Mouse (Mus musculus): Measurements from ENCODE around the gene Iqcf4.
"Not testable (repeated sequence)": the region's sequence is repeated elsewhere in the genome, so short reads cannot be mapped to it uniquely, and the experiment has no call there.

The Iqcf4 gene

GRCm38 (mm10) chr9:106570896-106571295, at the start of gene Iqcf4:
TSS of gene Iqcf4 (minus strand) at chr9:106570996.
- no peak for ATAC-seq (ENCODE audit: low TSS enrichment)

- ATAC-seq (ENCODE audit: low TSS enrichment): no peak
Measured at GRCm38 (mm10) chr9:106617496-106617895, 46.7 kb upstream of the Iqcf4 start.

- ATAC-seq (ENCODE audit: low TSS enrichment): no peak
Measured at GRCm38 (mm10) chr9:106616306-106616705, 45.5 kb upstream of the Iqcf4 start.

DNA sequence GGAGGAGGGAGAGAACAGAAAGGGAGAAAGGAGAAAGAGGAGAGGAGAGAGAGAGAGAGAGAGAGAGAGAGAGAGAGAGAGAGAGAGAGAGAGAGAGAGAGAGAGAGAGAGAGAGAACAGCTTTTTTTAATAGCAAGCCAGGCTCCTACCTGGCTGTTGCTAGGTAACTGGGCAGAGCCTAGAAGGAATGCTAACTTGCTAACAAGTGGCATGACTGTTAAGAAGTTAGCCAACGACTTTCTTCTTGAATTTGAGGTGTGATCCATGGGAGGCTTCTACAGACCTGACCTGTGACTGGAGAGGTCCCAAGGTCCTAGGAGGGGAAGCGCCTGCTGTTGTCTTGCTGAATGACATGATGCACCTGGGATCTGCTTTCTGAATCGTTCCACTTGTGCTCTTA, 43.8 kb upstream of the Iqcf4 start:
- no peak for ATAC-seq (ENCODE audit: low TSS enrichment)

GRCm38 (mm10) chr9:106613951-106614350, 43.2 kb upstream of the Iqcf4 start:
- no peak for ATAC-seq (ENCODE audit: low TSS enrichment)

GRCm38 (mm10) chr9:106610727-106611126, 39.9 kb upstream of the Iqcf4 start:
- no peak for ATAC-seq (ENCODE audit: low TSS enrichment)

- ATAC-seq (ENCODE audit: low TSS enrichment): no peak; the same call in 1 of the 2 replicates
Measured at GRCm38 (mm10) chr9:106600546-106600945, 29.8 kb upstream of the Iqcf4 start.

DNA sequence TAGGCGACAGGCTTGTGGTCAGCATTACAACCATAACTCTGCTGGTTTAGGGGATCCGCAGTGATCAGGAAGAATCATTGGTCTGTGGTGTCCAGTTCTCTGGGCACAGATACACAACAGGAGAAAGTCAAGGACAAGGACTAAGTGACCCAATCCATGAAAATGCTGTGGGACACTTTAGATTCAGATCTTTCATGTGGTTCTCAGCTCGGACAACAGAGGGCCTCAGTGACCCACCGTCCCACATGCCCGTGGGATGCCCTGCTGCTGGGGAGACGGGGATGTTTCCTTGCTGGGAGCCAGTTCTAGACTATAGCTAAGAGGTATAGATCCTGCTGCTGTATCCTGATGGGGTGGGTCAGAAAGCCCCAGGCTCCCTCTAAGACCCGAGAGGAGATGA, 27.7 kb upstream of the Iqcf4 start:
- no peak for ATAC-seq (ENCODE audit: low TSS enrichment)

GRCm38 (mm10) chr9:106595836-106596235, 25.0 kb upstream of the Iqcf4 start:
- ATAC-seq (ENCODE audit: low TSS enrichment): peak; percentile 8; the same call in 1 of the 2 replicates

GRCm38 (mm10) chr9:106595402-106595801, 24.6 kb upstream of the Iqcf4 start:
- ATAC-seq (ENCODE audit: low TSS enrichment): not testable (repeated sequence)

- ATAC-seq (ENCODE audit: low TSS enrichment): no peak
Measured at GRCm38 (mm10) chr9:106592158-106592557, 21.4 kb upstream of the Iqcf4 start.

DNA sequence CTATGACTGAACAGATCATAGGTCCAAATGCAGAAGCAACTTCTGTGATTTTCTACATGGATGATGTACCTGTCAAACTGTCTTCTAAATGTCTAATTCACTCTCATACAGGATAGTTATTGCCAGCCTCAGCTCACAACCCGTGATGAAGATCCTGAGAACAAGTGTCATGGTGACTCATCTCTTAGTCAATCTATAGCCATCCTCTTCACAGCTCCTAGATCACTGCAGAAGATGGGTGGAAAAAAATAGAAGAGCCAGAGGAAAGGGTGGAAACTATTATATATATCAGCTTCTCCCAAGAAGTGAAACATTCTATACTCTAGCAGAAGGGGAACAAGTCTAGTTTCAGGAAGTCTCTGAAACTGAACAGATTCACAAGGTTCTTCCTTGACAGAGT, 11.8 kb upstream of the Iqcf4 start:
- ATAC-seq (ENCODE audit: low TSS enrichment): peak; percentile 73; the same call in 1 of the 2 replicates

DNA sequence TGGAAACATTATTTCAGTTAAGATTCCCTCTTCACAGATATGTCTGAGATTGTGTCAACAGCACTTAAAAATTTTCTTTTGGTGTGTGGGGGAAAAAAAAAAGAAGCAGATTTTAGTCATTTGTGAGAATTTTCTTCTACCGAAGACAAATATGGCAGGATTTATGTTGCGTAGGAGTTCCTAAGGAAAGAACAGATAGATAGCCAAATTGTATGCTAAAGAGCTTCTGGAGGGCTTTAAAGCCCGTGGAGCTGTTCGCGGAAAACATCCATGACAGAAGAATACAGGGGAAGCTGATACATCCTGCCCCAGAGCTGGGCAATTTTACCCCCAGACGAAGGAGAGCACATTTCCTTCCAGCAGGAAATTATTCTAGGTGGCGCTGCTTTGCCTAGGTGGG, 9.2 kb upstream of the Iqcf4 start:
- peak; percentile 60 for ATAC-seq (ENCODE audit: low TSS enrichment)

GRCm38 (mm10) chr9:106576112-106576511, 5.3 kb upstream of the Iqcf4 start:
- peak; percentile 52; the same call in 1 of the 2 replicates for ATAC-seq (ENCODE audit: low TSS enrichment)

GRCm38 (mm10) chr9:106573366-106573765, 2.6 kb upstream of the Iqcf4 start:
- no peak for ATAC-seq (ENCODE audit: low TSS enrichment)

DNA sequence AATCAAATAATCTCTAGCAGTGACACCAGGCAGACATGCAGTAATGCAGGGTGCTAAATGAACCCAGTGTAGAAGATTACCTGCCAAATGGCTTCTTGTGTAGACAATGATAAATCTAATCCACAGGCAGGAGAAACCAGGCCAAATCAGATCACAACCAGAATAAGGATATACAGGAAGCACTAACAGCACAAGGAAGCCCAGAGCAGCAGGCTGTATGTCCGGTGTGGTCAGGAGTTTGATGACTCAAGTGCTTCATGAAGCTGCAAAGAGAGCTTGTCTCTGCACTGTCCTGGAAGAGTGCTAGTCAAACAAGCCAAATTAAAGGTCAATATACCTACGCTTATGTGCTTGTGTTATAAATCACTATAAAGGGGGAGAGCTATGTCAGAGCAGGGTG, 1.4 kb upstream of the Iqcf4 start:
- no peak for ATAC-seq (ENCODE audit: low TSS enrichment)

GRCm38 (mm10) chr9:106566437-106566836, 4.4 kb downstream of the Iqcf4 start:
- no peak for ATAC-seq (ENCODE audit: low TSS enrichment)

GRCm38 (mm10) chr9:106564025-106564424, 6.8 kb downstream of the Iqcf4 start:
- ATAC-seq (ENCODE audit: low TSS enrichment): peak; percentile 83

GRCm38 (mm10) chr9:106562291-106562690, 8.5 kb downstream of the Iqcf4 start:
- ATAC-seq (ENCODE audit: low TSS enrichment): no peak

GRCm38 (mm10) chr9:106561531-106561930, 9.3 kb downstream of the Iqcf4 start, which contains the start of gene Iqcf3:
TSS of gene Iqcf3 (minus strand) at chr9:106561631.
- no peak for ATAC-seq (ENCODE audit: low TSS enrichment)

DNA sequence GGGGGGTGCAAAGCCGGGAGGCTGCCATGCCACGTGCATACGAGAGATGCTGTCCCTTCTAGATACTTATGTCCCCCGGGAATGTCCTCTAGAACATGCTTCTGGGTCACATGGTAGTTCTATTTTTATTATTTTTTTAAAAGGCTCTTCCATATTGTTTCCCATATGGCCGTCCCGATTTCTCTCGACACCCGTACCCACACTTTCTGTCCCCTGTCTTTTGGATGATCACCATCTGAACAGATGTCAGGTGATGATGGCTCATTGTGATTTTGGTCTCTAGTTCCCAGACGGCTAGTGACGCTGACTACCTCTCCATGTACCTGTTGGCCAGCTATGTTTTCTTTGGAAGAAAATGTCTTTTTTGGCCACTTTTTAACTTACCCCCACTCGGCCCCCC, 35.8 kb downstream of the Iqcf4 start:
- ATAC-seq (ENCODE audit: low TSS enrichment): peak; percentile 56

DNA sequence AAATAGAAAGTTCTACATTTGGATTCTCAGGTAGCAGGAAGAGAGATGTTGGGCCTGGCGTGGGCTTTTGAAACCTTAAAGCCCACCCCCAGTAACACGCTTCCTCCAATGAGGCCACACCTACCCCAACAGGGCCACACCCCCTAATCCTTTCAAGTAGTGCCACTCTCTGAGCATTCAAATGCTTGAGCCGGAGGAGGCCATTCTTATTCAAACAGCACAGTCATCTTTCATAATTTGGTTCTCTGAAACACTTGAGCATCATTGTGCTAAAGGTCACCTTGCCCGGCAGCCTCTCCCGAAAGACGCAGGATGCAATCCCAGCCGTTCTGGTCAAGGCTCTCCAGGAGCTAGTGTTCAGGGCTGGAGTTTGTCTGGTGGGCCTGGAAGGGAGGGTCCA, 36.5 kb downstream of the Iqcf4 start:
- no peak for ATAC-seq (ENCODE audit: low TSS enrichment)

DNA sequence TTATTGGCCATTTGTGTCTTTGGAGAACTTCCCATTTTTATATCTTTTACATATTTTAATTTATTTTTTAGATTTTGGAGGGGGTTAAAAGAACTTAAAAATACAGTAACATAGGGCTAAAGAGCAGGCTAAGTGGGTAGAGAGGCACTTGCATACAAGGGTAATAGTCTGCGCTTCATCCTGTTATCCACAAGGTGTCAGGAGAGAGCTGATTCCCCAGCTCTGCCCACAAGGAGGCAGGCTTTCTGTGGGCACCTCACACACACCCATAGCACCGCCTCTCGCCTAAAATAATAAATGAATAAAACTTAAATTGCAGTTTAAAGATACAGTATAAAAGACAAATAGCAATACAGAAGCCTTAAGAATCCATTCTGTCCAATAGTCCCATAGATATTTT, 39.0 kb downstream of the Iqcf4 start:
- ATAC-seq (ENCODE audit: low TSS enrichment): peak; percentile 83

DNA sequence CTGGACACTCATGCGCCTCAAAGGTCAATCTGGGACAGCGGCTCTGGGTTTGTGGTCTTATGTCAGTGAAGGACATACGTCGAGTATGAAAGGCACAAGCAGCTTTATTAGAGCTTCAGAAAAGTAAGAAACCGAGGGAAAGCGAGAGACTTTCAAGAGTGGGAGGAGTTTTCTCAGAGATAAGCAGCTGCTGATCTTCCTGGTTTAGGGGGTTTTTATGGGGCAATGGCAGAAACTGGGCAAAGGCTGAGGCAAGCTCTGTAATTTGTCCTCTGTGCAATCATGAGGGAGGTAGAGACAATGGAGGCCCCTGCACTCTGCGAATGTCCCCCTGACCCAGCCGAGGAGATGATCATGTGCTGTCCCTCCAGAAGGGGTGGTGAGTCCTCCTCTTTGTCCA, 50.9 kb downstream of the Iqcf4 start:
- no peak for ATAC-seq (ENCODE audit: low TSS enrichment)

- ATAC-seq (ENCODE audit: low TSS enrichment): no peak
Measured at GRCm38 (mm10) chr9:106519433-106519832, 51.4 kb downstream of the Iqcf4 start.

Measured in frontal cortex, adult (tissue).